Mouse (Mus musculus): ENCODE results near the gene Lsamp.

The Lsamp gene

GRCm38 (mm10) chr16:41786704-41787103 lies 1802.5 kb downstream of the Lsamp start:
- CTCF ChIA-PET, result interaction anchor here (0.6 kb wide), 1 partner anchor 1784 kb away, joined by 3 read pairs; no protein-coding TSS in a partner anchor

DNA sequence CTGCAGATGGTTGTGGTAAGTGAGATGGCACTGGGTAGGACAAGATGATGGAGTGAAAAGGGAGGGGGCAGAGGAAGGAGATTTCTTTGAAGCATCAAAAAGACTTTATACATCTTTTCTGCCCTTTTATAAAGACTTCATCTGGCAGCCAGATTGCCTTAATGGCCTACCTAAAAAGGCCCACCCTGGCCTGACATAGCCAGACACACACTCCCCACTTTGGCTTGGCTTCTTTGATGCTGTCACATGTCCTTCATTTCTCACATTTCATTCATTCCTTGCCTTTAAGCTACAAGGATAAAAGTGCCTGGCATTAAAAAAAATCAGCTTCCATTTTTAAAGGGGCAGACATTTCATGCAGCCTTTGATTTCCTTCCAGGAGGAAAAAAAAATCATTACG lies 1803.0 kb downstream of the Lsamp start:
- CTCF ChIA-PET, result interaction anchor here (0.6 kb wide), 1 partner anchor 1784 kb away, joined by 3 read pairs; no protein-coding TSS in a partner anchor

- CTCF ChIA-PET, result no interaction called here
Observed at GRCm38 (mm10) chr16:41790016-41790415, 1805.9 kb downstream of the Lsamp start.

DNA sequence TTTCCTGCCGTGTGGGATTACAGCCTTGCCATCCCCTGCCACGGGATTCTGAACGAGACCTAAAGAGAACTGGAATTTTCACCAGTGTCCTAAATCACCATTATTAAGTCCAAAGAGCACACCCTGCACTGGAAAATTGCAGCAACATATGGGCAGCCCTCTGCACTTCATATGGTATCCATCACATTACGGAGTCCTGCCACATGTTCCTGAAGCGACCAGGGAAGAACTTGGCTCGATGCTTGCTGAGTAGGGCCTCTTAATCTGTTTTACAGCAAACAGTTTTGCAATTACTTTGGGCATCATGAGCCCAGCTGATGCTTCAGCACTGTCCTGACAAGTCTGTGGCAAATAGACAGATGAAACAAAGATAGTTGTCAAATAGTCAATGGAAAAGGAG lies 1836.2 kb downstream of the Lsamp start:
- CTCF ChIA-PET, result interaction anchor here (0.6 kb wide), 1 partner anchor 10 kb away, joined by 5 read pairs; no protein-coding TSS in a partner anchor

- CTCF ChIA-PET, result no interaction called here
Observed at GRCm38 (mm10) chr16:41826899-41827604, 1842.9 kb downstream of the Lsamp start.

DNA sequence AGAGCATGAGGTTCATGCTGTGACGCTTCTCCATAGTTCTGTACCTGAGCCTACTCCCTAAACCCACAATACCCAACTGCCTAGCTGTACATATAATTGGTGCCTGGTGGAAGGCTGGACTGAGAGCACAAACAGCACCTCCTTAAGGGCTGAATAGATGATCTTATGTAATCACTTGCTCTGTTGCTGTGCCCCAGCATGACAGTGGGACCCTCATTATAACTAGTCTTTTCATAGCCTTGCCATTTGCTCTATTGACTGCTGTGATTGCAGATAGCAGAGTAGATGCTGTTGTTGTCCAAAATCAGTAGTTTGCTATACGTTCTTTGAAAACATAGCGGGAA lies 1843.4 kb downstream of the Lsamp start:
- CTCF ChIA-PET, result no interaction called here

- CTCF ChIA-PET, result no interaction called here
Observed at GRCm38 (mm10) chr16:41834637-41835036, 1850.5 kb downstream of the Lsamp start.

GRCm38 (mm10) chr16:41835745-41836144 lies 1851.6 kb downstream of the Lsamp start:
- CTCF ChIA-PET, result no interaction called here

- CTCF ChIA-PET, result no interaction called here
Observed at GRCm38 (mm10) chr16:41839751-41840404, 1855.7 kb downstream of the Lsamp start.

GRCm38 (mm10) chr16:41846903-41847302 lies 1862.7 kb downstream of the Lsamp start:
- CTCF ChIA-PET, result no interaction called here

DNA sequence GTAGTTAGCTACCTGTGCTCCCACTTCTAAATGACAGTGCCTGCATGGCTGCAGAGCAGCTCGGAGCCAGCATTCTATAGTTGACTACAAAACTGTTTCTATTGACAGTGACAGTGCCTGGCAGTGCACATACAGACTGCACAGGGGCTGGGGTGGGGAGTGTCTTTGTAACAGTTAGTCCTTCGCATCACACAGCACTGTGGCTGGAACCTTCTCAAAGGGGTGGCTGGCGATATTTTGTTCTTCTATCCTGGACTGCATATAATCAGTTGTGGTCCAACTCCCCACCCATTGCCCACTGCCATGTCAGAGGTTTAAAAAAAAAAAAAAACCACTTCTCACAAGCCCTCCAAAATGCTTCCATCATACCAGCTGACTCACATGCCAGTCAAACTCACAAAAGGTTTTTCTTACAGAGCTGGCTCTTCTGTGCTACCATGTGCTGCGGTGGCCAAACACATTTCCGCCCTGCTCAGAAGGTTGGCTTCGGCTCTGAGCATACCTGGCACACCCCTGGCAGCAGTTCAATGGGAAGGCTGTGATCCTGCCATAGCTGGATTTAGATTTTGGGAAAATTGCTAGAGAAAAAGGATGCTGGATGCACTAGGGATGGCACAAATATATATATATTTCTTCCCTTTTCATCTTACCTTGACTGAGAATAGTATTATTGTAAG lies 1887.9 kb downstream of the Lsamp start:
- CTCF ChIA-PET, result no interaction called here

- CTCF ChIA-PET, result no interaction called here
Observed at GRCm38 (mm10) chr16:41888546-41889165, 1904.5 kb downstream of the Lsamp start.

GRCm38 (mm10) chr16:41900783-41901182 lies 1916.6 kb downstream of the Lsamp start:
- CTCF ChIA-PET, result no interaction called here

- CTCF ChIA-PET, result no interaction called here
Observed at GRCm38 (mm10) chr16:41903654-41904053, 1919.5 kb downstream of the Lsamp start.

DNA sequence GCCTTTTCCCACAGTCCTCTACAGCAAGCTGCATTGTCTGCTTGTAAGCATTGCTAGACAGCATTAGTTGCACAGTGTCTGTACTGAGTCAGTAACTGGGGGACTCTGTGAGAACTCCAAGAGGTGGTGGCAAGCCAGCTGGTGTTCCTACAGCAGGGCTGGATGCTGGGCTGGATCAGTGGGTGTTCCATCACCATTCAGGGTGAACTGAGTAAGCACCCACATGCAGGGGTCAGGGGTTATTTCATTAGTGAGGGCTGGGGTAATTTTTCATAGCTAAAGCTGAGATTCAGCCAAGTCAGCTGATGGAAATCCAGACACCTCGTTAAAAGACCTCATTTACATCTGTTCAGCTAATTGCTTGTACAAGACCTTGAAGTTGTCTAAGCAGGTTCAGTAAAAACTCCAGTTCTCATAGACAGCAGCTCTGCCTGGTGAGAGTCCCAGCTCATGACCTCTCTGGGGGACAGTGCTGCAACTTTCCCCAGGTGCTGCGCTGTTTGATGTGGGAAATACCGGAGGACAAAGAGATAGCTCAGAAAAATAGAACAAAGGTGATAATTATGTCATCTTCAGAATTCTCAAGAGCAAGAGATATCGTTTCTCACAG lies 1928.5 kb downstream of the Lsamp start:
- CTCF ChIA-PET, result no interaction called here

DNA sequence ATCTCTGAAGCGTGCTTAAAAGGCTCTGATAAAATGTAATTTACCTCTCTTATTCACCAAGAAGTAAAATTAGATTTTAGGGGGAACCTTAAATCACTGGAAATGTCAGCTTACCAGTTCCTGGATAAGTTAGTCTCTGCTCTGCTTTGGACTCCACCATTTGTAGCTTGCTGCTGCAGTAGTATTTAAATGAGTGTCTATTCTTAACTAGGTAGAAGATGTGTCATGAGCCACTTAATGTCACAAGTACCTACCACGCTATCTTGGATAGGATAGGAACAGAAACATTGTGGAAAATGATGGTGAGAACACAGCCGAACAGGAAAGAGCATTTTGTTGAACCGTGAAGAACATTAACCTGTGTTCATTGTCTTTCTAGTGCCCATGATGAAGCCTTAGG lies 1929.2 kb downstream of the Lsamp start:
- CTCF ChIA-PET, result no interaction called here

- CTCF ChIA-PET, result no interaction called here
Observed at GRCm38 (mm10) chr16:41916342-41916741, 1932.2 kb downstream of the Lsamp start.

DNA sequence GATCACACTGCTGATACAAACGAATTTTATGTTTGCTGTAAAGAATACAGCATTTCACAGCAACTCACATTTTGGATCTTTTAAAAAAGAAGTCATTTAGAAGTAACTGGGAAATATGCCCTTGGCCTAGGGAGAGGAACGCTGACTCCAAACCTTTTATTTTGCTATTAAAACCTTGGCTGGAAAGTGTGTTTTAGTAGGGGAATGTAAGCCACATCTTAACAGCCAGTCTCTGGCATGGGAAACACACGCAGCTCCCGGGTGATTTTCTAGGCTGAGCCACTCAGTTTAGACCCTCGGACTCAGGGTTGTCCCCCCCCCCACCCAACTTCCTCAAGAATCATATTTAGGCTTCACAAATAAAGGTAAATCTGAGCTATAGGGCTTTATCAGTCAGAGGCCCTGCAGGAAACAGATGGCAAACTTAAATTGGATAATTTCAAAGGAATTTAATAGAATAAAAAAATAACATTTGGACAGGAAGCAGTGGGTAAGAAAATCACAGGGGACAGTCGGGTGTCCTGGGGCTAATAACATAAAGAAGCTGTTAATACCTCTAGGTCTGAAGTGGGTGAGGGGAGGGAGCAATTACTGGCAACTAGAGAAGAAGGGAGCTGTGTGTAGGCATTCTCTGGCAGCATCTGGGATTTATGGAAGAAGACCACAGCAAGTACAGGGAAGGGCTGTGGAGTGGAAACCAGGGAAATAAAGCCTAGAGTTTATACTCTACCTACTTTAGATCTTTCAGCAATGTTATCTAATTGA lies 1933.1 kb downstream of the Lsamp start:
- CTCF ChIA-PET, result no interaction called here

DNA sequence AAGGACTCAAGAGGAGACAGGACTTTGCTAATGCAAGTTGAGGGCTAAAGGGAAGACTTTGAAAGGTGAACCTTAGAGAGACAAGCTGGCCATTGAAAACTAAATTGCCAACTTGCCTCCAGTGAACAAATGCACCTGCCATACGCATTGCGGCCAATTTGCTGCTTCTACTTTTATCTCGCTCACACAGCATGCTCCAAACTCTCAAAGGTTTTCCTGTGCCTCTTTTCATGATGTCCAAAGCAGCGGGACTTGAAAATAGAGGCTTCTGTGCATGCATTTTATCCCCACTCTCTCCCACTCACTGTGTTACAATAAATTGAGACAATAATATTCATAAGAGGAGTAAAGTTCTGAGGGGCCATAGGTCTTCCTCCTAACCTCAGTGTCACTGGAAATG lies 1945.4 kb downstream of the Lsamp start:
- CTCF ChIA-PET, result no interaction called here

DNA sequence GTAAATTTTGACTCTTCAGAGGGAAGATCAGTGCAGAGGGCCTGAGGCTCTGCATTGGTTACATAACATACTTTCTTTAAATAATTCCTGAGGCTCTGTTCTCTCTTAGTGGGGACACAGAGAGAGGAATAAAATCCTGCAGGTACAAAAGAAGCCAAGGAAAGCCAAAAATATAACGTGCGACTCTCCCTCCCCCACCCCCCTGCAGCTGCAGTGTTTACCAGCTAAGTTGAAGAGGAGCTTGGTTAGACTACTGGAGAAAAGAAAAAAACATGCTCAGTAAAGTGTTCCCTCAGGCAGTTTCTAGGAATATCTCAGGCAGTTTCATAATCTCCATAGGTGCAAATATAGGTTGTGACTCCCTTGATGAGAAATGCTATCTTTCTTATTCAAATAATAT lies 1951.5 kb downstream of the Lsamp start:
- CTCF ChIA-PET, result no interaction called here

DNA sequence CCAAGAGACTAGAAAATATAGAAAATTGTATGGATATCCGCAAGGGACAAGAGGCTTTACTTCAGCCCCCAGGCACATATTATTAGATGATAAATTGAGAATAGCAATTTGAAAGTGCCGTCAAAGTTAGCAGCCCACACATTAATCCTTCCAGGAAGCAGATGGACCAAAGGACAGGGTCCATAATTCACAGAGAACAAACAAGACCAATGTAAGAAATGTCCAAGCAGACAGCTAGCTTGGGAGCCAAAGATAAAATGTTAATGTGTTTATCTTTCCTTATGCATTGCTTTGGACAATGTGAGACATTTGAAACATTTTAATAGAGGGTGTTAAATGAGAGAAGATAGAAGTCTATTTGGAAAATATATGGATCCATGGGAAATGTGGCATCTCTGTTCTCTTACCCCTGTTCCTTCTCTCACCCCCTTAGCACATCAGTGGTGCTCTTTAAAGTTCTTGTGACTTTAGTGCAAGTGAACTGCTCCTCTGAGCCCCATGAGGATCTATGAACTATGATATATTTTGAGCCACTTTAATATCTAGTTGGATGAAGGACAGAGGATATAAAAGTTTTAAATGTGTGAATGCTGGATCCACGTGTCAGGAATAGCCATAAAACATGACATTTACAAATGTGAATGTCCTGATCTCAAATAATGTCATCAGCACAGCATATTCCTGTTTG lies 1952.9 kb downstream of the Lsamp start:
- CTCF ChIA-PET, result no interaction called here

Measured in spleen, embryonic (tissue).